Mouse (Mus musculus) layer of hippocampus, adult 9-10 months (tissue): ENCODE results near the gene Olfr1225.
"Not testable (repeated sequence)": the region's sequence is repeated elsewhere in the genome, so short reads cannot be mapped to it uniquely, and the experiment has no call there.

ENCODE experiments used
- DNase-seq: peaks from one replicate; pipeline ENCODE4 v3.0.0; 2022; ENCODE audit warnings: low spot score

Gene Olfr1225

DNA sequence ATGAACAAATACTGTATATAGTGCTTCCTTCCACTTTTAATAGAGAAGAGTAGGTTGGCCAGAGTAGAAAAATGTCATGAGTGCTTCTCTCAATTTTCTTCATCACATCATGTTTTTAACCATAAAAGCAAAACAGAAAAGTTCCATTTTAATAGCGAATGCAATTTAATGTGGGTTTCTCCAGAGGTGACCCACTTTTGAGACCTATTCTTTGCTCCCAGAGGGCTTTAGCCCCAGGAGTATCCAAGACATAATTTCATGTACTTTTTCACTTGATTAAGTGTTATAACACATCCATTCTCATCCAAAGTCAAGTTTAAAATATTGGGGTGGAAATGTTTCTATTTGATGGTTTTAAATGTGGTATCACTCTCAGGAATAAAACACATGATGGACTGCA, at the start of gene Olfr1225:
TSS of gene Olfr1225 (minus strand) at position 101 of the 400 bp plus-strand sequence.
- no peak for DNase-seq

DNA sequence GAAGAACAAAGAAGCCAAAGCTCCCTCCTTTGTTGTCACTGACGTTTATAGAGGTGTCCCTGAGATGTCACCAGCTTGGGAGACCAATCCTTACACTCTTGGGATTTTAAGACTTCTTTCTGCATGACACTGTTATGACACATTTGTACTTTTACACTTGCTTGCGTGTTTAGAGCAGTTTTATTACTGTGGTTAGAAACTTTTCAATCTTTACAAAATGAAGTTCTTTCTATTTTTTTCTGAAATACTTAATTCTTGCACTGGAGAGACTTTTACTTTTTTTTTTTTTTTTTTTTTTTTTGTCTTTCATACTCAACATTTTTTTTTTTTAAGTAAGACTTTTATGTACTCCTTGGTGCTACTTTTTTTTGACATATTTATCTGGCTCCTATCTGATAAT, 25.5 kb upstream of the Olfr1225 start, which contains the start of gene Olfr1226:
TSS of gene Olfr1226 (minus strand) at position 101 of the 400 bp plus-strand sequence.
- DNase-seq, result no peak

DNA sequence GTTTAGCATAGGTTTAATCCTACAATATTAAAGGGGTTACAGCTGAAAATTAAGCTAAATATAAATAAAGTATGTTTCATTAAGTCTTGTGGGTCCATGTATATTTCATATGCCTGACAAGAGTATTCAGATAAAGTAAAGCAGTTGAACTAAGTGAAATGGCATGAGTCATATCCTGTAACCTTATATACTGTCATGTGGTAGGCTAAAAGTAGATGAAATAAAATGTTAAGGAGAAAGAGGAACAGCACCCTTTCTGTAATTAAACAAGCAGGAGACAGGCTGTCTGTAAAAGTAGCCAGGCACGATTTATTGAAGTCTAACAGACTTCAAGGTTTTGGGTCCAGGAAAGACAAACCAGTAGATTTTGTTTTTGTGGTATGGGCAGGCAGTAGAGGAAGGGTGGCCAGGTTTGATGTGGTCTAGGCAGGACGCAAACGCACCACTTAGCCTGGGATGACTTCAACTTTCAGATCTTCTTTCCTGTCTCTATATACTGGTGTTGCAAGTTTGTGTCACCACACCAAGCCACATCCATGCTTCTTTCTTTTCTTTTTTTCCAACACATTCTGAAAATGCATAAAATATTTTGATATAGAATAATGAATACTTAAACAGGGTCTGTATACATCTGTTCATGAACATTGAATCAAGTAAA, 22.0 kb upstream of the Olfr1225 start:
- no peak for DNase-seq

DNA sequence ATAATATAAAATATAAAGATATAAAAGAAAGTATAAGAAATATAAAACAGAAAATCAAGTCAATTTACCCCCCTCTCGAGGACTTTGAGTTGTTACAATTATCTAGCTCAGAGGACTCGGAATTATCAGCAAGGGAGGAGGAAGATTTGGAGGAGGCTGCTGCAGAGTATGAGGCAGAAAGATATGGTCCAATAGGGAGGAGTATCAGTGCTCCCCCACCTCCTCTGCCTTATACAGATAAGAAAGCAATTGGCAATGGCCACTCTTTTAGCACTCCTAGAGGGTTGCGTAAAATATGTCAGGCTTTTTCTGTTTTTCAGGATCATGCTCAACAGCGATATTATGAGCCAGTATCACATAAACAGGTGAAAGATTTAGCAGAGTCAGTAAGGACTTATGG, 9.8 kb downstream of the Olfr1225 start:
- DNase-seq, result not testable (repeated sequence)

DNA sequence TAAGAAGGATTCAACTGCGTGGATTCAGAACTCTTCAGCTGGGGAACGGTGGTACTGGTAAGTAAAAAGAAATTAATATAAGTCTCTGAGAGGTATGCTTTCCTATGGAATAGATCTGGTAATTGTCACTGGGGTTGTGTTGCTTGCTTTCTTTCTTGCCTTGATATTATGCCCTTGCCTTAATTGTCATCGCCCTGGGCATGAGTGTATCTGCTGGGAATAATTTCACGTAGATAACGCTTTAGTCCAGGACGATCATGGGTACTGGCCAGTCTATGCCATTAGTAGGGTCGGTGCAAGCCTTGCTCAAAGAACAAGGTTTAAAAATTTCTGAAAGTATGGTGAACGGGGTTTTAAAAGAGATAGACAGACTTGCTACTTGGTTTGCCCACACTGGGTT, 10.5 kb downstream of the Olfr1225 start, which contains the start of gene Olfr1224-ps1:
TSS of gene Olfr1224-ps1 (minus strand) at position 101 of the 400 bp plus-strand sequence.
- DNase-seq, result not testable (repeated sequence)

DNA sequence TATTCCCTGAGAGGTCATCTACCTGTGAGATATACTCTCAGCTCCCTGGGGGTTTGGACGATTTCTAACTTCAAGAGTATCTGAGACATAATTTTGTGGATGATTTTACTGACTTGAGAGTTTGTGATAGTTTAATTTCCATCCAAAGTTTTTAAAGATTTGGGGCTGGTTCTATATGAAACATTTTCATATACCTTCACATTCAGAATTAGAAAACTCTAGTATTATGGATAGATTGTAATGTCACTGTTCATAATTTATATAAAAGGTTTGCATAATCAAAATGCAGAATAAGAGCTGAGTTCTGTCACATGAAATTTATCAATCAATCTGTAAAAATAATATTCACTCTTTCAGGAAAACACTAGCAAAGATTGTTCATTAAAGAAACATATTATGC, 23.0 kb downstream of the Olfr1225 start, which contains the start of gene Olfr1223:
TSS of gene Olfr1223 (minus strand) at position 101 of the 400 bp plus-strand sequence.
- no peak for DNase-seq

DNA sequence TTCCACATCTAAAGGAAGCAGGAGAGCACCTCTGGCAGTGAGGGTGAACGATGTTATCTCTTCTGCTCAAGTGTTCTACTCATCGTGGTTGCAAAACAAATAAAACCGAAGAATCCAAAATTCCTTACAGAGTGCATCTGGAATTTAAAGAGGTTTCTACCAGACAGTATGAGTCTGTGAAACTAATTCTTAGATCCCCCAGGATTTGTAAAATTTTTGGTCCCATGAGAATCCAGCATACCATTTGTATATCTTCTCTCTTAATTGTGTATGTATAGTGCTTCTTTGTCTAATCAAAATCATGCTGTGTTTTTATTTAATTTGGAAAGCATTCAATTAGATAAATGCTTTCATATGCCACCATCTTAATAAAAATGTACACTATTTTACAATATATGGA, 41.5 kb downstream of the Olfr1225 start, which contains the start of gene Olfr1222:
TSS of gene Olfr1222 (minus strand) at position 101 of the 400 bp plus-strand sequence.
- DNase-seq, result no peak
